Mouse (Mus musculus): ENCODE measurements around the gene Xrra1.
A peak's percentile ranks its signal among the peaks of the same experiment; 100 is the strongest.
"Not testable (repeated sequence)": the region's sequence is repeated elsewhere in the genome, so short reads cannot be mapped to it uniquely, and the experiment has no call there.

The Xrra1 gene

GRCm38 (mm10) chr7:99956095-99956494 is 97.2 kb downstream of the Xrra1 start:
- DNase-seq = no peak

GRCm38 (mm10) chr7:99957226-99957965 is 98.5 kb downstream of the Xrra1 start:
- no peak for DNase-seq

- DNase-seq = not testable (repeated sequence)
These were observed 101.7 kb downstream of the Xrra1 start for GRCm38 (mm10) chr7:99960571-99960970.

GRCm38 (mm10) chr7:99961518-99961917 is 102.6 kb downstream of the Xrra1 start:
- DNase-seq = no peak

- peak in 1 of 2 experiments; percentile 16 for DNase-seq
These were observed 103.8 kb downstream of the Xrra1 start for GRCm38 (mm10) chr7:99962536-99963236.

- no peak for DNase-seq
These were observed 104.4 kb downstream of the Xrra1 start for GRCm38 (mm10) chr7:99963237-99963860.

- no peak for DNase-seq
These were observed 106.3 kb downstream of the Xrra1 start for GRCm38 (mm10) chr7:99965020-99965841.

- no peak for DNase-seq
These were observed 107.2 kb downstream of the Xrra1 start for GRCm38 (mm10) chr7:99966011-99966721.

Data from spleen, adult 18-20 months (tissue).